Mouse (Mus musculus) heart, adult 2 months (tissue): ENCODE data around the gene Syngr2. TPM values are rescaled to one million over a fixed set of nuclear protein-coding genes. Genes with fewer than 3 reads are reported as not detected.
A peak's percentile ranks its signal among the peaks of the same experiment; 100 is the strongest.

ENCODE experiments used
- DNase-seq, 2 experiments: peaks; one replicate each; pipeline ENCODE4 v3.0.0; 2021
- H3K27ac ChIP-seq: fragments of 200-600 bp; 2 replicates; pipeline ENCODE4 v1.8.1; 2022
- H3K27me3 ChIP-seq: fragments of 200-500 bp; 2 replicates; pipeline ENCODE4 v1.6.1; 2012; ENCODE audit warnings: mild to moderate bottlenecking, low read length, inconsistent platforms, mixed read lengths; ENCODE audit not compliant: control insufficient read depth, insufficient read depth
- H3K36me3 ChIP-seq: fragments of 200-500 bp; 2 replicates; pipeline ENCODE4 v1.6.1; 2012; ENCODE audit warnings: low read length, inconsistent platforms; ENCODE audit not compliant: control insufficient read depth, insufficient read depth
- H3K4me1 ChIP-seq: fragments of 200-500 bp; 2 replicates; pipeline ENCODE4 v1.6.1; 2011; ENCODE audit warnings: low read length; ENCODE audit not compliant: control insufficient read depth, insufficient read depth
- H3K4me3 ChIP-seq: fragments of 200-600 bp; 2 replicates; pipeline ENCODE4 v1.8.1; 2022
- H3K79me2 ChIP-seq: fragments of 200-500 bp; replicated peaks from 2 replicates; pipeline ENCODE4 v1.6.1; 2012; ENCODE audit warnings: mild to moderate bottlenecking, inconsistent platforms, low read length, moderate library complexity, mixed read lengths; ENCODE audit not compliant: control insufficient read depth, insufficient read depth
- H3K9ac ChIP-seq: fragments of 200-500 bp; 2 replicates; pipeline ENCODE4 v1.6.1; 2012; ENCODE audit warnings: low read depth, mild to moderate bottlenecking, control low read depth, inconsistent platforms, low read length, mixed read lengths
- CTCF ChIP-seq: fragments of 200-600 bp; IDR thresholded peaks from 2 replicates; pipeline ENCODE4 v1.8.1; 2022; ENCODE audit warnings: antibody characterized with exemption, mild to moderate bottlenecking, moderate library complexity
- EP300 ChIP-seq: fragments of 200-500 bp; IDR thresholded peaks from 2 replicates; pipeline ENCODE4 v1.6.1; 2011; ENCODE audit warnings: low read depth, low read length, control low read depth; ENCODE audit not compliant: insufficient read depth
- POLR2A ChIP-seq: fragments of 200-500 bp; IDR thresholded peaks from 2 replicates; pipeline ENCODE4 v1.6.1; 2011; ENCODE audit warnings: mild to moderate bottlenecking, low read depth, low read length, control low read depth; ENCODE audit not compliant: insufficient read depth
- WGBS: fragments of 180-500 bp; shearing (Covaris S2); methylation state at CpG from one replicate; pipeline ENCODE4 v1.1.7; 2018; 5-methylcytosine and 5-hydroxymethylcytosine counted together
- intact Hi-C: fragments of 180-260 bp; cut with DNase I; formaldehyde crosslinking; loops from one replicate; pipeline ENCODE4 v1.15.1; 2025
- polyA plus RNA-seq: library from polyadenylated mRNA; depleted of rRNA; stranded (reverse); fragments of >200 nt; gene quantifications from 2 replicates; pipeline ENCODE4 v1.2.3, GENCODE M21; 2012
- total RNA-seq, 2 experiments: library from RNA; stranded (reverse); gene quantifications; 2 replicates each; pipeline ENCODE4 v1.2.3; 2021

Gene Syngr2
- total and polyA plus RNA-seq, 3 experiments = 109 to 217 (median 129) TPM

- no peak overlapping the region for H3K4me3 ChIP-seq
- no peaks in the 10 kb centered on the region for H3K36me3 ChIP-seq
- H3K4me1 ChIP-seq = peaks cover 3% of the 10 kb centered on the region; the same call in 1 of the 2 replicates
- no peaks in the 10 kb centered on the region for H3K27me3 ChIP-seq
- no peak overlapping the region for H3K27ac ChIP-seq
- peak in 1 of 2 experiments; percentile 38 for DNase-seq
- H3K9ac ChIP-seq = no peak overlapping the region
- intact Hi-C loops = no loop called here
- no peak for TF ChIP-seq POLR2A
- no peak for TF ChIP-seq CTCF
- TF ChIP-seq EP300 = no peak
- H3K79me2 ChIP-seq = no peaks in the 10 kb centered on the region
- WGBS = 79% methylated on average over 13 of the region's 13 CpGs
These were observed 33.9 kb upstream of the Syngr2 start for GRCm38 (mm10) chr11:117775540-117775939.

- Histone ChIP-seq H3K4me1 (peaks cover 4% of the 10 kb centered on the region; the same call in 1 of the 2 replicates), H3K4me3 (no peak overlapping the region), H3K79me2 (no peaks in the 10 kb centered on the region), H3K27me3 (no peaks in the 10 kb centered on the region), H3K27ac (no peak overlapping the region), H3K9ac (no peak overlapping the region), H3K36me3 (no peaks in the 10 kb centered on the region)
- TF ChIP-seq EP300 (no peak), CTCF (no peak), POLR2A (no peak)
- DNase-seq = no peak
- intact Hi-C loops = no loop called here
- WGBS = 92% methylated on average over 14 of the region's 14 CpGs
These were observed 33.2 kb upstream of the Syngr2 start for GRCm38 (mm10) chr11:117776085-117776792.

GRCm38 (mm10) chr11:117777111-117777510, 32.4 kb upstream of the Syngr2 start:
- no peaks in the 10 kb centered on the region for H3K79me2 ChIP-seq
- H3K4me1 ChIP-seq = peaks cover 6% of the 10 kb centered on the region; the same call in 1 of the 2 replicates
- intact Hi-C loops = no loop called here
- DNase-seq = no peak
- no peak overlapping the region for H3K9ac ChIP-seq
- H3K27me3 ChIP-seq = no peaks in the 10 kb centered on the region
- H3K36me3 ChIP-seq = no peaks in the 10 kb centered on the region
- no peak overlapping the region for H3K27ac ChIP-seq
- 82% methylated on average over 5 of the region's 5 CpGs for WGBS
- no peak overlapping the region for H3K4me3 ChIP-seq
- TF ChIP-seq EP300 = no peak
- TF ChIP-seq CTCF = no peak
- TF ChIP-seq POLR2A = no peak

- WGBS = 93% methylated on average over 11 of the region's 11 CpGs
- peaks cover 6% of the 10 kb centered on the region; the same call in 1 of the 2 replicates for H3K4me1 ChIP-seq
- TF ChIP-seq EP300 (no peak), POLR2A (no peak), CTCF (no peak)
- H3K4me3 ChIP-seq = no peak overlapping the region
- no peak overlapping the region for H3K9ac ChIP-seq
- no peak for DNase-seq
- intact Hi-C loops = no loop called here
- H3K27me3 ChIP-seq = no peaks in the 10 kb centered on the region
- H3K27ac ChIP-seq = no peak overlapping the region
- no peaks in the 10 kb centered on the region for H3K36me3 ChIP-seq
- H3K79me2 ChIP-seq = no peaks in the 10 kb centered on the region
These were observed 31.4 kb upstream of the Syngr2 start for GRCm38 (mm10) chr11:117778031-117778430.

- 44% methylated on average over 12 of the region's 12 CpGs for WGBS
- intact Hi-C loops = no loop called here
- DNase-seq = peak; percentile 45 to 58
- H3K4me3 ChIP-seq = peak overlapping the region; percentile 52
- peak overlapping the region; percentile 96 for H3K27ac ChIP-seq
- no peaks in the 10 kb centered on the region for H3K79me2 ChIP-seq
- no peaks in the 10 kb centered on the region for H3K36me3 ChIP-seq
- peak overlapping the region; percentile 74 for H3K9ac ChIP-seq
- no peaks in the 10 kb centered on the region for H3K27me3 ChIP-seq
- H3K4me1 ChIP-seq = peaks cover 6% of the 10 kb centered on the region; the same call in 1 of the 2 replicates
- TF ChIP-seq POLR2A = no peak
These were observed 30.5 kb upstream of the Syngr2 start for GRCm38 (mm10) chr11:117778851-117779433.

- peak; percentile 82 to 88 for DNase-seq
- Histone ChIP-seq H3K27ac (peak overlapping the region; percentile 96), H3K4me1 (peaks cover 6% of the 10 kb centered on the region; the same call in 1 of the 2 replicates), H3K4me3 (peak overlapping the region; percentile 52), H3K9ac (peak overlapping the region; percentile 74), H3K27me3 (no peaks in the 10 kb centered on the region), H3K79me2 (no peaks in the 10 kb centered on the region), H3K36me3 (no peaks in the 10 kb centered on the region)
- intact Hi-C loops = no loop called here
- TF ChIP-seq POLR2A = peak; percentile 87
- TF ChIP-seq CTCF = peak; percentile 34
- TF ChIP-seq EP300 = peak; percentile 61; the same call in 1 of the 2 replicates
- WGBS = 10% methylated on average over 38 of the region's 38 CpGs
These were observed 29.9 kb upstream of the Syngr2 start for GRCm38 (mm10) chr11:117779434-117780198.
